Mouse (Mus musculus) cerebellum, adult (tissue): ENCODE results near the gene Acot2.
"Not testable (repeated sequence)": the region's sequence is repeated elsewhere in the genome, so short reads cannot be mapped to it uniquely, and the experiment has no call there.

Experiments used
- ATAC-seq: cut with Nextera tagmentation; 2 replicates; pipeline ENCODE4 v1.9.2; 2017; ENCODE audit warnings: mild to moderate bottlenecking, moderate library complexity, mixed read lengths; ENCODE audit not compliant: insufficient number of reproducible peaks, low FRiP score, low TSS enrichment

Acot2 gene

GRCm38 (mm10) chr12:83987583-83988441 lies at the start of gene Acot2:
TSS of gene Acot2 (plus strand) at chr12:83987861.
- ATAC-seq: peak; percentile 91

- not testable (repeated sequence) for ATAC-seq
Observed at GRCm38 (mm10) chr12:83938592-83938991, 49.1 kb upstream of the Acot2 start.

- no peak for ATAC-seq
Observed at GRCm38 (mm10) chr12:83939332-83939731, 48.3 kb upstream of the Acot2 start.

GRCm38 (mm10) chr12:83940031-83940430 lies 47.6 kb upstream of the Acot2 start:
- no peak for ATAC-seq

GRCm38 (mm10) chr12:83941938-83942337 lies 45.7 kb upstream of the Acot2 start:
- no peak for ATAC-seq

GRCm38 (mm10) chr12:83947260-83947811 lies 40.3 kb upstream of the Acot2 start:
- ATAC-seq: no peak

GRCm38 (mm10) chr12:83949043-83949442 lies 38.6 kb upstream of the Acot2 start:
- ATAC-seq: no peak

GRCm38 (mm10) chr12:83949776-83950492 lies 37.7 kb upstream of the Acot2 start:
- no peak for ATAC-seq

GRCm38 (mm10) chr12:83950493-83950839 lies 37.2 kb upstream of the Acot2 start, which contains the start of gene Riox1:
TSS of gene Riox1 (plus strand) at chr12:83950608.
- ATAC-seq: peak; percentile 93

GRCm38 (mm10) chr12:83950840-83951701 lies 36.6 kb upstream of the Acot2 start:
- peak; percentile 22; the same call in 1 of the 2 replicates for ATAC-seq

GRCm38 (mm10) chr12:83951711-83952575 lies 35.7 kb upstream of the Acot2 start:
- ATAC-seq: no peak

- no peak for ATAC-seq
Observed at GRCm38 (mm10) chr12:83958278-83958677, 29.4 kb upstream of the Acot2 start.

- ATAC-seq: no peak
Observed at GRCm38 (mm10) chr12:83965235-83965634, 22.4 kb upstream of the Acot2 start.

- ATAC-seq: no peak
Observed at GRCm38 (mm10) chr12:83972117-83972516, 15.5 kb upstream of the Acot2 start.

GRCm38 (mm10) chr12:83978862-83979261 lies 8.8 kb upstream of the Acot2 start:
- peak; percentile 84; the same call in 1 of the 2 replicates for ATAC-seq

GRCm38 (mm10) chr12:83981615-83982014 lies 6.0 kb upstream of the Acot2 start:
- no peak for ATAC-seq

- no peak for ATAC-seq
Observed at GRCm38 (mm10) chr12:83984752-83985151, 2.9 kb upstream of the Acot2 start, which contains the start of gene Heatr4. TSS of gene Heatr4 (minus strand) at chr12:83984852.

- ATAC-seq: no peak
Observed at GRCm38 (mm10) chr12:83987242-83987582, 449 bp upstream of the Acot2 start.

GRCm38 (mm10) chr12:83988483-83988882 lies 822 bp downstream of the Acot2 start:
- no peak for ATAC-seq
